Mouse (Mus musculus) heart, adult 2 months (tissue): ENCODE measurements at regions not wholly inside any gene's neighbourhood (a gene's known extent, or its start where the extent isn't known, plus 50 kb on each side); places are given as distances from the start of the nearest gene placed in this dataset.

Source experiments
- CTCF ChIP-seq: fragments of 200-600 bp; IDR thresholded peaks from 2 replicates; pipeline ENCODE4 v1.8.1; 2022; ENCODE audit warnings: antibody characterized with exemption, mild to moderate bottlenecking, moderate library complexity
- EP300 ChIP-seq: fragments of 200-500 bp; IDR thresholded peaks from 2 replicates; pipeline ENCODE4 v1.6.1; 2011; ENCODE audit warnings: low read depth, low read length, control low read depth; ENCODE audit not compliant: insufficient read depth
- POLR2A ChIP-seq: fragments of 200-500 bp; IDR thresholded peaks from 2 replicates; pipeline ENCODE4 v1.6.1; 2011; ENCODE audit warnings: mild to moderate bottlenecking, low read depth, low read length, control low read depth; ENCODE audit not compliant: insufficient read depth

DNA sequence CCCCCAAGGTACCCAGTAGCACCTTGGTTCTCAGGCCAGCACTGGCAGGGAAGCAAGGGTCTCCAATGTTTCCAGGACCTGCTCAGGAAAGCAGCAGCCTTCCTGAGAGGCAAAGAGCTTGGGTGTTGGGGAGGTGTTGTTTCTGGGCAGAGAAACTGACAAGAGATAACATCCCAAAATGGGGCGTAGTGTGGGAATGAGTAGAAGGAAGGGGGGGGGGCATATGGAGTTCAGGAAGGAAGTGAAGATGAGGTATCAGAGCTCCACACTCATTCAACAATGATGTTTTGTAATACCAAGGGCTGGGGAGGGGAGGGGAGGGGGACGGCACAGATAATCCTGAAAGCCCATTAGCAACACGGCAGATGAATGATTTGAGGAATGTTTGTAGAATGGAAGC is 135.6 kb upstream of the Lemd2 start:
- no peak for TF ChIP-seq CTCF
- no peak for TF ChIP-seq POLR2A
- no peak for TF ChIP-seq EP300
